Mouse (Mus musculus) hematopoietic multipotent progenitor cell, adult 10-12 weeks (in vitro differentiated cells): ENCODE results near the gene Ddx1. TPM values are rescaled to one million over a fixed set of nuclear protein-coding genes. Genes with fewer than 3 reads are reported as not detected.

ENCODE experiments used
- polyA plus RNA-seq: library from polyadenylated mRNA; stranded (reverse); fragments of >175 nt; gene quantifications from 2 replicates; pipeline ENCODE4 v1.2.3, GENCODE M21; 2012; ENCODE audit warnings: low replicate concordance

The Ddx1 gene
- polyA plus RNA-seq, result 1.0 and 2.2 TPM in 2 replicates

GRCm38 (mm10) chr12:13248691-13249572 lies at the start of gene Ddx1:
Gene Ddx1 (minus strand): TSS chr12:13249213.

GRCm38 (mm10) chr12:13268826-13269449 lies 19.9 kb upstream of the Ddx1 start, which contains the start of gene Nbas:
Gene Nbas (plus strand): TSS chr12:13269133.

Other genes starting within 250 kb of the Ddx1 start
- gene Nbas, start 19.9 kb upstream of the Ddx1 start, polyA plus RNA-seq, result 1.8 and 7.1 TPM in 2 replicates